Mouse (Mus musculus) kidney, adult 2 months (tissue): Measurements from ENCODE around the gene Samsn1. TPM values are rescaled to one million over a fixed set of nuclear protein-coding genes. Genes with fewer than 3 reads are reported as not detected.
"Not testable (repeated sequence)": the region's sequence is repeated elsewhere in the genome, so short reads cannot be mapped to it uniquely, and the experiment has no call there.

ENCODE experiments used
- DNase-seq: peaks from one replicate; pipeline ENCODE4 v3.0.0; 2021
- H3K27ac ChIP-seq: fragments of 200-500 bp; 2 replicates; pipeline ENCODE4 v1.5.1; 2012; ENCODE audit warnings: low read depth, low read length, control low read depth, inconsistent platforms; ENCODE audit not compliant: insufficient read depth
- H3K27me3 ChIP-seq: fragments of 200-500 bp; replicated peaks from 2 replicates; pipeline ENCODE4 v1.6.1; 2012; ENCODE audit warnings: mild to moderate bottlenecking, moderate library complexity, low read length, inconsistent platforms; ENCODE audit not compliant: control insufficient read depth, insufficient read depth
- H3K36me3 ChIP-seq: fragments of 200-500 bp; 2 replicates; pipeline ENCODE4 v1.6.1; 2012; ENCODE audit warnings: mild to moderate bottlenecking, moderate library complexity, low read length, inconsistent platforms; ENCODE audit not compliant: control insufficient read depth, insufficient read depth
- H3K4me1 ChIP-seq: fragments of 200-500 bp; 2 replicates; pipeline ENCODE4 v1.6.1; 2011; ENCODE audit warnings: low read length; ENCODE audit not compliant: control insufficient read depth, insufficient read depth
- H3K4me3 ChIP-seq: fragments of 200-500 bp; 2 replicates; pipeline ENCODE4 v1.5.1; 2011; ENCODE audit warnings: mild to moderate bottlenecking, low read depth, low read length, control low read depth; ENCODE audit not compliant: insufficient read depth
- CTCF ChIP-seq: fragments of 200-500 bp; conservative IDR thresholded peaks from 2 replicates; pipeline ENCODE4 v1.5.1; 2011; ENCODE audit warnings: low read depth, mild to moderate bottlenecking, control low read depth, low read length, moderate library complexity, mixed read lengths; ENCODE audit not compliant: insufficient read depth, insufficient read length
- POLR2A ChIP-seq: fragments of 200-500 bp; IDR thresholded peaks from one replicate; pipeline ENCODE4 v1.6.1; 2011; ENCODE audit warnings: low read depth, low read length, control low read depth
- WGBS: fragments of 180-500 bp; shearing (Covaris S2); methylation state at CpG from one replicate; pipeline ENCODE4 v1.1.7; 2018; 5-methylcytosine and 5-hydroxymethylcytosine counted together
- polyA plus RNA-seq: library from polyadenylated mRNA; depleted of rRNA; stranded (reverse); fragments of >200 nt; gene quantifications from 2 replicates; pipeline ENCODE4 v1.2.3, GENCODE M21; 2012

The Samsn1 gene
- polyA plus RNA-seq, 1 experiment = 1.1 TPM

DNA sequence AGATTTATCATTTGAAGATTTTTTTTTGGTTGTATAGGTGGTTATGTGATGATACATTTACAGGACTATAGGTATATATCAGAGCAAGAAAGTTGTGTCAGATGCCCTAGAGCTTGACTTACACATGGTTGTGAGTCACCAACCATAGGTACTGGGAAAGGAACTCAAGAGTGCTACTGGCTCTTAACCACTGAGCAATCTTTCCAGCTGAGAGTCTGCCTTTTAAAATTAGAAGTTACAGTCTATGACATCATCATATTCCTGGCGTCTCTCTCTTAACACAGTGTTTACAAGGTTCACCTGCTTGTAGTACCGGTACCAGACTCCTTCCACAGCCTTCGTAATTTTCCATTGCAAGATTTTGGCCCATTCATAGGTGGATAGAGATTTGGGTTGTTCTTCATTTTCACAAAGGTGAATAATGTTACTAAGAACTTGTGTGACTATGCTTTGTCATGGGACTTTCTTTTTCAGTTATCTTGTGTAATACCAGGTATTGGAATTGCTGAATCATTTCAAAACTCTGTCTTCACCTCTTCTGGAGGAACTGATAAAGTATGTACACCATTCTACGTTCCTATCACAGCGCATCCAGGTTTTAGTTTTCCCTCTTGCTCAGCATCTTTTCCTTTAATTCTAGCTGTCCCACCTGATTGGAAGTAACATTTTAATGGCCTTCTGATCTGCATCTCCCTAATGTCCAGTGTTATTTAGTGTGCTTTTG is 184.2 kb downstream of the Samsn1 start:
- Histone ChIP-seq H3K36me3 (no peaks in the 10 kb centered on the region), H3K4me3 (no peak overlapping the region), H3K4me1 (no peaks in the 10 kb centered on the region), H3K27me3 (no peaks in the 10 kb centered on the region), H3K27ac (no peak overlapping the region)
- no peak for TF ChIP-seq CTCF
- no peak for TF ChIP-seq POLR2A
- 89% methylated on average over 5 of the region's 5 CpGs for WGBS
- no peak for DNase-seq

DNA sequence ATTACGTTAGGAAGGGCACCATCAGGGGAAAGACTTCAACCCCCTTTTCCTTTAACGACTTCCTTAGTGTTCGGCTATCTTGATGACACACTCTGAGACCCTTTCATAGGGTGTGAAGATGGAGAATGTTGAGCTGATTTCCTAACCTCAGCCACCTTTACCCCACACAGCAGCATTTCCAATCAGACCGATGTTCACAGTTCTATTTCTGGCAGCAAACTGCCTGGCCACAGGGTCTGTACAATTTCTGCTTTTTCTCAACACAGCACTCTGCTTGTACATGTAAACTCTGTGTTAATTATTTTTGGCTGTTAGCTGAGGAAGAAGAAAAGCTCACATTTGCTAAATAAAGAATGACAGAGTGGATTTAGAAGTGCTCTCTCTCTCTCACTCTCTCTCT is 190.7 kb downstream of the Samsn1 start:
- no peaks in the 10 kb centered on the region for H3K4me1 ChIP-seq
- H3K27me3 ChIP-seq = no peaks in the 10 kb centered on the region
- H3K27ac ChIP-seq = no peak overlapping the region
- DNase-seq = no peak
- TF ChIP-seq CTCF (no peak), POLR2A (no peak)
- no peaks in the 10 kb centered on the region for H3K36me3 ChIP-seq
- 60% methylated on average over 4 of the region's 4 CpGs for WGBS
- no peak overlapping the region for H3K4me3 ChIP-seq

DNA sequence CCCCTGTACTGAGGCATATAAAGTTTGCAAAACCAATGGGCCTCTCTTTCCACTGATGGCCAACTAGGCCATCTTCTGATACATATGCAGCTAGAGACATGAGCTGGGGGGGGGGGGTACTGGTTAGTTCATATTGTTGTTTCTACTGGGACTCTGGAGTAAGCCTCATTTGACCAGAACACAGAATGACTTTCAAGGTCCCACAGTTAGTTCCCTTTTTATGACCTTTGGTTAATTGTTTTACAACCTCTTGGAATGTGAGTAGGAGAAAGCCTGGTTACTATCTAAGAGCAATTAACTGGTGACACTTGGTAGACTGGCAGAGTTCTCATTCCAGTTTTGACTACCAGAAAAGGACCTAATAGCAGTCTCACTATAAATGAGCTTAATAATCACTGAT is 195.1 kb downstream of the Samsn1 start:
- H3K36me3 ChIP-seq, H3K4me1 ChIP-seq, H3K27me3 ChIP-seq, DNase-seq, H3K27ac ChIP-seq, H3K4me3 ChIP-seq: not testable (repeated sequence)

DNA sequence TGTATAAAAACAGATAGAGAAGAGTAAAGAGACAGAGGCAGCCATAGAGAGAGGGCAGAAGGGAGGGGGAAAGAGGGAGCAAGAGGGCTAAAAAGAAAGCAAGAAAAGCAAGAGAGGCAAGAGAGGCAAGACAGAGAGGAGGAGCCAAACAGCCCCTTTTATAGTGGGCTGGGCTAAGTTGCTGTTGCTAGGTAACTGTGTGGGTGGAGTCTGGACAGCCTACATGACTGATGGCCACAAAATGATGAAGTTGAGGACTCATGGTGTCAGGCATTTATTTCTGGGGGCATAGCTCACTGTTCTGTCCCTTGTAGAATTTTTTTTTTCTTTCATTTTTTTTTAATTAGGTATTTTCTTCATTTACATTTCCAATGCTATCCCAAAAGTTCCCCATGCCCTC is 195.6 kb downstream of the Samsn1 start:
- DNase-seq = no peak
- H3K4me1 ChIP-seq = no peaks in the 10 kb centered on the region
- no peaks in the 10 kb centered on the region for H3K36me3 ChIP-seq
- no peak overlapping the region for H3K27ac ChIP-seq
- no peaks in the 10 kb centered on the region for H3K27me3 ChIP-seq
- no peak overlapping the region for H3K4me3 ChIP-seq
- TF ChIP-seq CTCF (no peak), POLR2A (no peak)

DNA sequence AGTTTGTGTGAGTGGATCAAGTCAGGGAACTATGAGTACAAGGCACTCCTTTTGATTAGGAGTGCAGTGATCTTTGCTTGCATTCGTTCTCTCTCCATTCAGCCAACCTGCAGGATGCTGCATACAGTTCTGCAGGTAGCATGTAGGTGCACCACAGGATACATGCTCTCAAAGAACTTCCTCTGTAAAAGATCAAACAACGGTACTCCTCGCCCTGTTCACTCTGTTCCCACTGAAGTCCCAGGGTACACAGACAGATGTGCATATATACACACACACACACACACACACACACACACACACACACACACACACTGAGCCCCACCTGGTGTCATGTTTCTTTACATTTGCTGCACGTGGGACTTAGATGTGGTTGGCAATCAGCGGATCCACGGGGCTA is 198.9 kb downstream of the Samsn1 start:
- TF ChIP-seq POLR2A (no peak), CTCF (no peak)
- 63% methylated on average over 6 of the region's 6 CpGs for WGBS
- Histone ChIP-seq H3K27ac (no peak overlapping the region), H3K4me1 (no peaks in the 10 kb centered on the region), H3K27me3 (no peaks in the 10 kb centered on the region), H3K36me3 (no peaks in the 10 kb centered on the region), H3K4me3 (no peak overlapping the region)
- DNase-seq = no peak

DNA sequence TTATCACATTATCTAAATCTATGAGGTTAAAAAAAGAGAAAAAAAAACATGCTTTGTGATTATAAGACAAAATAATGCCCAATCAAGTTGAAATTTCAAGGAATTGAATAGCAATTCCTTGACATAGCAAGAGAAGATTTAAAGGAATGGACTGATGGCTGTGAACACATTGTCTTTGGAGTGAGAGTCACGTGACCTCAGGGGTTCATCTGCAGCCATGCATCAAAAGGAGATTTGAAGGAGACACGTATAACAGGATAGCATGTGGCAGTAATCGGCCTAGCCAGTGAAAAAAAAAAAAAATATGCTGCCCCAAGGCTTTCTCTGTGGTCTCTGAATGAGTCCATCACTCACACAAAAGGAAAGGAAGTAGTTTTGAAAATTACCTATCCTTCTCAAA is 201.1 kb downstream of the Samsn1 start:
- Histone ChIP-seq H3K4me1 (no peaks in the 10 kb centered on the region), H3K27me3 (no peaks in the 10 kb centered on the region), H3K36me3 (no peaks in the 10 kb centered on the region), H3K4me3 (no peak overlapping the region), H3K27ac (no peak overlapping the region)
- whole genome bisulfite sequencing = 49% methylated on average over 3 of the region's 3 CpGs
- DNase-seq = no peak
- TF ChIP-seq POLR2A = no peak
